Mouse (Mus musculus) mouse embryonic stem cell (cell line): ENCODE measurements around the gene Gm15155.
"Not testable (repeated sequence)": the region's sequence is repeated elsewhere in the genome, so short reads cannot be mapped to it uniquely, and the experiment has no call there.

ENCODE experiments used
- in situ Hi-C, 2 experiments: fragments of 300-500 bp; cut with MboI; formaldehyde crosslinking; loops; 1 replicate in 1 of 2; 3 replicates in 1 of 2; pipeline ENCODE4 v1.14.3; 2019 to 2020; ENCODE audit warnings: low sequenced_read_pairs in 2 of 2, low pct_unique_long_range_greater_than_20kb in 1 of 2, mixed read lengths in 1 of 2; ENCODE audit not compliant: unreplicated experiment in 1 of 2

Gm15155 gene

GRCm38 (mm10) chrX:155624341-155624841 lies at the start of gene Gm15155:
TSS of gene Gm15155 (plus strand) at chrX:155624741.
- in situ Hi-C loops = no loop called here

GRCm38 (mm10) chrX:155579791-155580190 lies 44.8 kb upstream of the Gm15155 start:
- in situ Hi-C loops = no loop called here

GRCm38 (mm10) chrX:155584586-155584985 lies 40.0 kb upstream of the Gm15155 start:
- in situ Hi-C loops = no loop called here

- in situ Hi-C loops = no loop called here
Measured at GRCm38 (mm10) chrX:155591490-155591889, 33.1 kb upstream of the Gm15155 start.

- in situ Hi-C loops = no loop called here
Measured at GRCm38 (mm10) chrX:155592467-155592866, 32.1 kb upstream of the Gm15155 start.

GRCm38 (mm10) chrX:155594685-155595084 lies 29.9 kb upstream of the Gm15155 start:
- in situ Hi-C loops = no loop called here

- in situ Hi-C loops = no loop called here
Measured at GRCm38 (mm10) chrX:155596390-155596789, 28.2 kb upstream of the Gm15155 start.

GRCm38 (mm10) chrX:155601196-155601595 lies 23.3 kb upstream of the Gm15155 start:
- in situ Hi-C loops = no loop called here

- in situ Hi-C loops = no loop called here
Measured at GRCm38 (mm10) chrX:155622527-155622926, 2.0 kb upstream of the Gm15155 start.

GRCm38 (mm10) chrX:155622961-155623599 lies 1.5 kb upstream of the Gm15155 start:
- in situ Hi-C loops = no loop called here

GRCm38 (mm10) chrX:155623701-155624281 lies 750 bp upstream of the Gm15155 start, which contains the start of gene Ptchd1:
TSS of gene Ptchd1 (minus strand) at chrX:155623814.
- in situ Hi-C loops = no loop called here

GRCm38 (mm10) chrX:155624895-155625294 lies 354 bp downstream of the Gm15155 start:
- in situ Hi-C loops = no loop called here

GRCm38 (mm10) chrX:155625671-155626196 lies 1.2 kb downstream of the Gm15155 start:
- in situ Hi-C loops = no loop called here

GRCm38 (mm10) chrX:155643975-155644374 lies 19.4 kb downstream of the Gm15155 start:
- in situ Hi-C loops = no loop called here

- in situ Hi-C loops = no loop called here
Measured at GRCm38 (mm10) chrX:155645975-155646374, 21.4 kb downstream of the Gm15155 start.

- in situ Hi-C loops = no loop called here
Measured at GRCm38 (mm10) chrX:155657971-155658370, 33.4 kb downstream of the Gm15155 start.

GRCm38 (mm10) chrX:155690440-155690839 lies 65.9 kb downstream of the Gm15155 start:
- in situ Hi-C loops = not testable (repeated sequence)

GRCm38 (mm10) chrX:155724157-155724556 lies 99.6 kb downstream of the Gm15155 start:
- in situ Hi-C loops = no loop called here

GRCm38 (mm10) chrX:155728387-155728786 lies 103.8 kb downstream of the Gm15155 start:
- in situ Hi-C loops = no loop called here

- in situ Hi-C loops = no loop called here
Measured at GRCm38 (mm10) chrX:155888118-155888517, 263.6 kb downstream of the Gm15155 start.
